Mouse (Mus musculus) olfactory bulb, adult 2 months (tissue): ENCODE data around the gene Six3.

Experiments
- CTCF ChIP-seq: fragments of 200-500 bp; IDR thresholded peaks from 2 replicates; pipeline ENCODE4 v1.5.1; 2012; ENCODE audit warnings: low read depth, mild to moderate bottlenecking, low read length, moderate library complexity; ENCODE audit not compliant: insufficient read depth
- POLR2A ChIP-seq: fragments of 200-500 bp; IDR thresholded peaks from 2 replicates; pipeline ENCODE4 v1.6.1; 2012; ENCODE audit warnings: mild to moderate bottlenecking, low read depth, low read length, moderate library complexity; ENCODE audit not compliant: insufficient read depth

GRCm38 (mm10) chr17:85579350-85579749, 34.1 kb upstream of the Six3 start:
- TF ChIP-seq POLR2A (no peak), CTCF (no peak)
